ENCODE assay signal across 8 mouse cellular contexts in the genomic region with DNA sequence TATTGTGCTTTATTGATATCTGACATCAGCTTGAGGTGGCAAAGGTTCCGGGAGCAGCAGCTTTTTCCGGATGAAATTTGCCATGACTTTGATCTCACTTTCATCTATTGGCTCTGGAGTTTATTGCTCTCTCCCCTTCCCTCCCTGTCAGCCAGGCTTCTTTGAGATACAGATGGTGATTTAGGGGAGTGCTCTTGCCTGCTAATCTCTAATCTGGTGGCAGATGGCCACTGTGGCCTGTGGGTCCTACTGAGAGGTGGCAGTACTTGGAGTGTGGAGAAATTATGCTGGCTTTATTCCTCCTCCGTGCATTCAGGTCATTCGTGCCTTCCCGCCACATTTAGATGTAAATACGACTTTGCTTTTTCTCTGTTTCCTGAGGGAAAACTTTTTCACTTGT. TPM values are rescaled to one million over a fixed set of nuclear protein-coding genes. Genes with fewer than 3 reads are reported as not detected.
DNase-seq lines count a peak whose midpoint lies in the region; ATAC-seq and TF ChIP-seq lines count a peak whose summit lies in the region.

No protein-coding gene starts in this region.

- H3K36me3 ChIP-seq in ES-E14 (ENCODE audit: control insufficient read depth, insufficient read depth, low read length, poor library complexity, severe bottlenecking): peaks cover 21% of the 10 kb centered on the region
- H3K36me3 ChIP-seq in forebrain, embryonic 16.5 days (ENCODE audit: control insufficient read depth, insufficient read depth): peaks cover 10% of the 10 kb centered on the region
- peaks cover 15% of the 10 kb centered on the region for H3K36me3 ChIP-seq in macrophage (ENCODE audit: inconsistent target)

- 0 out of 2 replicates have a peak overlapping the region, but pooled peaks have one; percentile 79 for H3K27ac ChIP-seq in gastrocnemius, adult 2 months
- H3K27ac ChIP-seq in ES-E14 (ENCODE audit: insufficient read depth, low read depth, low read length, poor library complexity, severe bottlenecking) (no peak overlapping the region), macrophage (no peak overlapping the region)
- H3K27ac ChIP-seq in forebrain, embryonic 16.5 days (ENCODE audit: low read length): no peak overlapping the region

- H3K4me1 ChIP-seq in ES-E14 (ENCODE audit: control insufficient read depth in 2 of 2, insufficient read depth in 2 of 2, low read length in 2 of 2, poor library complexity in 1 of 2): 0 out of 4 replicates have a peak, but pooled peaks cover 0 to 4% of the 10 kb centered on the region in 2 experiments
- H3K4me1 ChIP-seq in forebrain, embryonic 16.5 days (replicated peaks; ENCODE audit: control insufficient read depth, insufficient read depth, low read length): peaks cover 19% of the 10 kb centered on the region

- WGBS in forebrain, embryonic 16.5 days: 24% methylated on average over 6 of the region's 6 CpGs
- 20% methylated on average over 6 of the region's 6 CpGs for WGBS in macrophage (ENCODE audit: missing documents)

- H3K27me3 ChIP-seq in forebrain, embryonic 16.5 days (replicated peaks; ENCODE audit: control insufficient read depth, insufficient read depth, low read length): no peaks in the 10 kb centered on the region

- peak overlapping the region; percentile 98 for H3K4me3 ChIP-seq in gastrocnemius, adult 2 months
- H3K4me3 ChIP-seq in ES-E14 (ENCODE audit: insufficient read depth in 1 of 2, low read depth in 1 of 2, low read length in 2 of 2, poor library complexity in 1 of 2, severe bottlenecking in 1 of 2): peak overlapping the region; percentile 88 to 100
- H3K4me3 ChIP-seq in forebrain, embryonic 16.5 days (replicated peaks; ENCODE audit: low read length): peak overlapping the region; percentile 97
- H3K4me3 ChIP-seq in macrophage (ENCODE audit: inconsistent target): peak overlapping the region; percentile 95

- H3K9me3 ChIP-seq in ES-E14 (ENCODE audit: control insufficient read depth, insufficient read depth, low read depth, low read length): no peaks in the 10 kb centered on the region
- no peaks in the 10 kb centered on the region for H3K9me3 ChIP-seq in forebrain, embryonic 16.5 days (ENCODE audit: control insufficient read depth, low read length)

- intact Hi-C loops in gastrocnemius, adult 2 months (cut with DNase I): loop anchor here (5.0 kb wide), 1 partner anchor 48 kb away; a partner anchor contains a TSS
- intact Hi-C loops in left cerebral cortex, postnatal 14 days (cut with DNase I): no loop called here

- no peak for ATAC-seq in forebrain, embryonic 16.5 days

- peak overlapping the region; percentile 93; the same call in 1 of the 2 replicates for H3K9ac ChIP-seq in ES-E14 (ENCODE audit: insufficient read depth, low read depth, low read length, poor library complexity, severe bottlenecking)
- H3K9ac ChIP-seq in forebrain, embryonic 16.5 days (replicated peaks; ENCODE audit: low read depth, low read length): peak overlapping the region; percentile 88

- in situ Hi-C loops in ES-E14 (cut with MboI; ENCODE audit: low sequenced_read_pairs in 2 of 2, unreplicated experiment in 2 of 2): no loop called here

- H3K4me2 ChIP-seq in forebrain, embryonic 16.5 days (ENCODE audit: low read length): peak overlapping the region; percentile 90

- H3K79me2 ChIP-seq in macrophage (ENCODE audit: inconsistent target): peaks cover 68% of the 10 kb centered on the region

- no peak for DNase-seq in gastrocnemius, adult 2 months
- DNase-seq in gastrocnemius, adult 8-10 months (ENCODE audit: low spot score in 2 of 2): no peak
- no peak for DNase-seq in ES-E14 (ENCODE audit: low read depth, low spot score)
- no peak for DNase-seq in spleen, postnatal 4 days (ENCODE audit: low spot score in 2 of 2)
- no peak for DNase-seq in left cerebral cortex, postnatal 14 days (ENCODE audit: low spot score in 2 of 2)
- no peak for DNase-seq in yolk sac, embryonic 10.5 days (ENCODE audit: low spot score)

- no peak for TF ChIP-seq CTCF in gastrocnemius, adult 2 months (IDR thresholded peaks at IDR 0.05)

TF ChIP-seq in ES-E14, 5 proteins besides CTCF, POLR2A, EP300 and RAD21:
- TF ChIP-seq HCFC1 (IDR thresholded peaks at IDR 0.05; ENCODE audit: borderline replicate concordance, insufficient read depth, low read length) (no peak), CHD2 (IDR thresholded peaks at IDR 0.05; ENCODE audit: low read depth, low read length) (no peak), MAFK (IDR thresholded peaks at IDR 0.05; ENCODE audit: insufficient read depth, low read depth, low read length) (no peak), ZC3H11A (IDR thresholded peaks at IDR 0.05; ENCODE audit: borderline replicate concordance, low read depth, low read length) (no peak), ZNF384 (IDR thresholded peaks at IDR 0.05; ENCODE audit: low read depth, low read length) (no peak)
TF ChIP-seq in ES-E14: peak in this region for 0.

RNA-seq across cellular contexts. Expression of a gene that starts 0.8 kb away (rescaled TPM):
- total RNA-seq in gastrocnemius, adult 2 months (2021): 10 to 100 TPM; 19.4 to 21.6 TPM
- total RNA-seq in gastrocnemius, adult 8-10 months (2022): 10 to 100 TPM; 21.3 to 24.1 (median 23.2) TPM
- total RNA-seq in ES-E14 (2012; rRNA removed): 62.7 and 73.7 TPM in 2 replicates
- polyA plus RNA-seq in forebrain, embryonic 16.5 days (2015; fragmentation: Nextera tagmentation; extraction: Ambion mirVana): 90.2 and 99.3 TPM in 2 replicates
- 10 to 100 TPM; 30.4 to 96.2 (median 73.6) TPM for total RNA-seq in macrophage (2018; cell fraction: chromatin; rRNA removed)
- 10 to 100 TPM; 20.2 to 31.1 (median 25.7) TPM for total RNA-seq in macrophage (2018; cell fraction: cytosol; rRNA removed)
- total RNA-seq in macrophage (2018; cell fraction: nucleus; rRNA removed): 10 to 100 TPM; 27.2 to 91.0 (median 47.7) TPM
- polyA plus RNA-seq in macrophage (2018): 17.4 to 32.6 TPM (median 29.9 TPM) in 3 replicates
- total RNA-seq in left cerebral cortex, postnatal 14 days (2021): 10 to 100 TPM; 54.9 to 60.4 TPM

RNA-seq across cellular contexts. Expression of a gene that starts 0.9 kb away (rescaled TPM):
- 10 to 100 TPM; 16.1 to 16.8 TPM for total RNA-seq in gastrocnemius, adult 2 months (2021)
- 10 to 100 TPM; 16.0 to 21.6 (median 18.6) TPM for total RNA-seq in gastrocnemius, adult 8-10 months (2022)
- 45.2 and 48.2 TPM in 2 replicates for total RNA-seq in ES-E14 (2012; rRNA removed)
- 71.0 and 72.3 TPM in 2 replicates for polyA plus RNA-seq in forebrain, embryonic 16.5 days (2015; fragmentation: Nextera tagmentation; extraction: Ambion mirVana)
- total RNA-seq in macrophage (2018; cell fraction: chromatin; rRNA removed): 10 to 100 TPM in 19 of 26 experiments, 1 to 10 TPM in 7; 3.9 to 35.7 (median 16.0) TPM
- total RNA-seq in macrophage (2018; cell fraction: cytosol; rRNA removed): 10 to 100 TPM; 10.2 to 27.9 (median 20.5) TPM
- 10 to 100 TPM in 17 of 26 experiments, 1 to 10 TPM in 9; 5.3 to 35.8 (median 13.5) TPM for total RNA-seq in macrophage (2018; cell fraction: nucleus; rRNA removed)
- 15.3 to 37.7 TPM (median 36.0 TPM) in 3 replicates for polyA plus RNA-seq in macrophage (2018)
- total RNA-seq in left cerebral cortex, postnatal 14 days (2021): 10 to 100 TPM; 21.9 to 27.2 TPM

RNA-seq across cellular contexts. Expression of a gene that starts 22.4 kb away (rescaled TPM):
- 10 to 100 TPM; 14.4 to 25.0 TPM for total RNA-seq in gastrocnemius, adult 2 months (2021)
- total RNA-seq in gastrocnemius, adult 8-10 months (2022): 10 to 100 TPM; 11.0 to 34.9 (median 15.0) TPM
- 762 and 881 TPM in 2 replicates for total RNA-seq in ES-E14 (2012; rRNA removed)
- polyA plus RNA-seq in forebrain, embryonic 16.5 days (2015; fragmentation: Nextera tagmentation; extraction: Ambion mirVana): 480 and 488 TPM in 2 replicates
- 10 to 100 TPM in 25 of 26 experiments, 1 to 10 TPM in 1; 7.5 to 76.5 (median 25.1) TPM for total RNA-seq in macrophage (2018; cell fraction: chromatin; rRNA removed)
- 100 to 1,000 TPM; 264 to 454 (median 349) TPM for total RNA-seq in macrophage (2018; cell fraction: cytosol; rRNA removed)
- 100 to 1,000 TPM in 14 of 26 experiments, 10 to 100 TPM in 12; 47.8 to 175 (median 103) TPM for total RNA-seq in macrophage (2018; cell fraction: nucleus; rRNA removed)
- 316 to 518 TPM (median 374 TPM) in 3 replicates for polyA plus RNA-seq in macrophage (2018)
- total RNA-seq in left cerebral cortex, postnatal 14 days (2021): 100 to 1,000 TPM; 601 to 606 TPM

RNA-seq across cellular contexts. Expression of a gene that starts 38.2 kb away (rescaled TPM):
- total RNA-seq in gastrocnemius, adult 2 months (2021): 10 to 100 TPM; 30.5 to 31.4 TPM
- 10 to 100 TPM; 30.0 to 34.9 (median 32.2) TPM for total RNA-seq in gastrocnemius, adult 8-10 months (2022)
- 48.6 and 55.6 TPM in 2 replicates for total RNA-seq in ES-E14 (2012; rRNA removed)
- polyA plus RNA-seq in forebrain, embryonic 16.5 days (2015; fragmentation: Nextera tagmentation; extraction: Ambion mirVana): 19.5 and 21.0 TPM in 2 replicates
- 10 to 100 TPM in 7 of 26 experiments, 1 to 10 TPM in 19; 2.3 to 18.2 (median 8.3) TPM for total RNA-seq in macrophage (2018; cell fraction: chromatin; rRNA removed)
- total RNA-seq in macrophage (2018; cell fraction: cytosol; rRNA removed): 1 to 10 TPM; 3.5 to 6.7 (median 5.1) TPM
- total RNA-seq in macrophage (2018; cell fraction: nucleus; rRNA removed): 10 to 100 TPM in 2 of 26 experiments, 1 to 10 TPM in 24; 2.5 to 18.5 (median 5.6) TPM
- polyA plus RNA-seq in macrophage (2018): 3.8 to 15.5 TPM (median 6.8 TPM) in 3 replicates
- total RNA-seq in left cerebral cortex, postnatal 14 days (2021): 10 to 100 TPM; 39.2 to 42.1 TPM

RNA-seq across cellular contexts. Expression of a gene that starts 46.8 kb away (rescaled TPM):
- 10 to 100 TPM in 1 of 2 experiments, 1 to 10 TPM in 1; 8.8 to 10.5 TPM for total RNA-seq in gastrocnemius, adult 2 months (2021)
- 10 to 100 TPM in 2 of 4 experiments, 1 to 10 TPM in 2; 9.1 to 14.1 (median 9.8) TPM for total RNA-seq in gastrocnemius, adult 8-10 months (2022)
- 59.6 and 91.5 TPM in 2 replicates for total RNA-seq in ES-E14 (2012; rRNA removed)
- 35.0 and 39.4 TPM in 2 replicates for polyA plus RNA-seq in forebrain, embryonic 16.5 days (2015; fragmentation: Nextera tagmentation; extraction: Ambion mirVana)
- total RNA-seq in macrophage (2018; cell fraction: chromatin; rRNA removed): 100 to 1,000 TPM in 18 of 26 experiments, 10 to 100 TPM in 8; 42.8 to 286 (median 150) TPM
- total RNA-seq in macrophage (2018; cell fraction: cytosol; rRNA removed): 10 to 100 TPM; 14.3 to 42.5 (median 23.2) TPM
- total RNA-seq in macrophage (2018; cell fraction: nucleus; rRNA removed): 100 to 1,000 TPM in 3 of 26 experiments, 10 to 100 TPM in 23; 19.8 to 113 (median 68.3) TPM
- polyA plus RNA-seq in macrophage (2018): 20.9 to 26.5 TPM (median 24.4 TPM) in 3 replicates
- 10 to 100 TPM; 26.7 to 35.6 TPM for total RNA-seq in left cerebral cortex, postnatal 14 days (2021)

Comparison
In these comparisons a context has a peak if more than half of its experiments do, and no peak if none do; other contexts are left out.
1. RNA of a gene that starts 22.4 kb away (total RNA-seq): 762 to 881 TPM in ES-E14 and 601 to 606 TPM in left cerebral cortex, postnatal 14 days; 14.4 to 25.0 TPM in gastrocnemius, adult 2 months and 11.0 to 34.9 TPM in gastrocnemius, adult 8-10 months; every median in the first group is over 10 times any median in the second.
2. Peak in every context shown above with its lines, with median percentiles within 50 percentile points of each other: H3K4me3 ChIP-seq.